Mouse (Mus musculus): Measurements from ENCODE around the gene Hao1. TPM values are rescaled to one million over a fixed set of nuclear protein-coding genes. Genes with fewer than 3 reads are reported as not detected.

Hao1 gene
- polyA plus RNA-seq, 1 experiment from 2014 or later, result not detected

DNA sequence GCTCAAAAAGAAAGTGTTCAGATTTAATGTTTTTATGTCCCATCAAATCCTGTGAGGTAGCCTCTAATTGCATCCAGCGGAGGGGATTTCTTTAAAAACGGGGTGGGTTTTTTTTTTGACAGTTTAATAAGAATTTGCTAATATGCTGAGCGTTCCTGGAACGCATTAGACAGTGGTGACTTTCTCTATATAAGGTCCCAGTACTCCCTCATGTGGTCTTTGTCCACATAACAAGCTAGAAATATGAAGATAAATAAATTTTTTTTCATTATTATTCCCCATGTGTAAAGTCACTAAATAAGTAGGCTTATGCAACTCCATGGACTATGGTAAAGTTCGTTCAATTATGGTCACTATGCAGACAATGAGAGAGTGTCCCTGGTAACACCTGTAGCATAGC, 13.1 kb downstream of the Hao1 start:
- no peak for ATAC-seq (ENCODE audit: low FRiP score)
- DNase-seq (ENCODE audit: low spot score), result peak; percentile 33
- H3K4me1 ChIP-seq (replicated peaks; ENCODE audit: control insufficient read depth, insufficient read depth, low read length), result no peaks in the 10 kb centered on the region
- H3K9ac ChIP-seq, result no peak overlapping the region
- no peak overlapping the region for H3K4me3 ChIP-seq (replicated peaks; ENCODE audit: low read length)
- WGBS, result 82% methylated on average over 5 of the region's 5 CpGs
- no peaks in the 10 kb centered on the region for H3K36me3 ChIP-seq (replicated peaks; ENCODE audit: control insufficient read depth, insufficient read depth)
- no peak overlapping the region for H3K27ac ChIP-seq
- H3K9me3 ChIP-seq (ENCODE audit: control insufficient read depth, low read length), result no peaks in the 10 kb centered on the region
- no peak overlapping the region for H3K4me2 ChIP-seq (replicated peaks)
- H3K27me3 ChIP-seq (ENCODE audit: control insufficient read depth, insufficient read depth, low read length), result no peaks in the 10 kb centered on the region

DNA sequence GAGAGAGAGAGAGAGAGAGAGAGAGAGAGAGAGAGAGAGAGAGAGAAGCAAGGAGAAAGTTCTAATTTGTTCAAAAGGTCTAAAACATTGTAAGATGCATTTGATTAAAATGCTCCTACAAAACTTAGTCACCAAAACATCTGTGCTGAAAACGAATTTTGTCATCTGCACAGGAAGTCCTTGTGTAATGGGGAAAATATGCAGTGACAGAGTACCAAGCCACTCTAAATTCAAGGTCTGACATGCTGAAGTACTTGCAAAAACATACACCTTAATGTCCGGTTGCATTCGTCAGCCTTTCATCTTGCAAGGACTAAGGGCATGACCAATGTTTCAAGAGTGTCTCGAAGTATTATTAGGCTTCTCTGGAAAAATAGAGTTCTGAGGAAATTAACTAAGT, 15.7 kb downstream of the Hao1 start:
- Histone ChIP-seq H3K4me2 (replicated peaks) (no peak overlapping the region), H3K4me3 (replicated peaks; ENCODE audit: low read length) (no peak overlapping the region), H3K27ac (no peak overlapping the region), H3K9ac (no peak overlapping the region), H3K27me3 (ENCODE audit: control insufficient read depth, insufficient read depth, low read length) (no peaks in the 10 kb centered on the region), H3K9me3 (ENCODE audit: control insufficient read depth, low read length) (no peaks in the 10 kb centered on the region), H3K36me3 (replicated peaks; ENCODE audit: control insufficient read depth, insufficient read depth) (no peaks in the 10 kb centered on the region), H3K4me1 (replicated peaks; ENCODE audit: control insufficient read depth, insufficient read depth, low read length) (no peaks in the 10 kb centered on the region)
- 81% methylated on average over 4 of the region's 4 CpGs for WGBS
- DNase-seq (ENCODE audit: low spot score) (no peak), ATAC-seq (ENCODE audit: low FRiP score) (no peak)

DNA sequence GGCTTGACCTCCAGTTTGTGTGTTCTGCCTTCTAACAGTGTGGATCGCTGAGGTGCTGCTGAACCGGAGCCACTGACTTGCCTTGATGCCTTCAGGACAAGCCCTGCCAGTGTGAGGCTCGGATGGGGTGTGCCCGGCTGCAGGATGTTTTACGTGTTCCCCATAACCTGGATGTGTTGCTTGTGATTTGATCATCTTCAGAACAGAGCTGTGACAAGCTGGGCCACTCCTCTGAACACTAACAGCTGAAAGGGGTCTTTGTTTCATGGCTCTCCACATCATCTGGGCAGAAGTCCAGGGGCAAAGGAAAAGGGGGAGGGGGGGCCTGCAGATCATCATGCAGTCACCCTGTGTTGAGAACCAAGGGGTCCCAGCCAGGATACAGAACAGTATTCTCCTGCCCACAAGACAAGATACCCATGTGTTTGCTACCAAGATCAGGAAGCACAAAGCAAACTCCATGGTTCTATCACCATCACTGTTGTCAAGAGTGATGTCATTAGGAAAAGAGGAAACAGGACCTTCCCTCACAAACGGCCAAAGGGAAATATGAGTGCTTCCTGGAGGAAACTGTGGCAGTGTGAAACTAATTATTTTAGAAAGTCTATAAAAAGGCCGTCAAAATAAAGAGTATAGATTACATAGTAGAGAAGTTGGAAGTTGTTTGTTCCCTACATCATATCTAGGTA, 25.9 kb downstream of the Hao1 start:
- WGBS, result 70% methylated on average over 7 of the region's 7 CpGs
- H3K9ac ChIP-seq, result no peak overlapping the region
- H3K9me3 ChIP-seq (ENCODE audit: control insufficient read depth, low read length), result no peaks in the 10 kb centered on the region
- DNase-seq (ENCODE audit: low spot score) (peak; percentile 29), ATAC-seq (ENCODE audit: low FRiP score) (peak; percentile 71)
- no peaks in the 10 kb centered on the region for H3K36me3 ChIP-seq (replicated peaks; ENCODE audit: control insufficient read depth, insufficient read depth)
- no peaks in the 10 kb centered on the region for H3K4me1 ChIP-seq (replicated peaks; ENCODE audit: control insufficient read depth, insufficient read depth, low read length)
- no peak overlapping the region for H3K4me3 ChIP-seq (replicated peaks; ENCODE audit: low read length)
- H3K4me2 ChIP-seq (replicated peaks), result no peak overlapping the region; the same call in 1 of the 2 replicates
- H3K27ac ChIP-seq, result no peak overlapping the region
- no peaks in the 10 kb centered on the region for H3K27me3 ChIP-seq (ENCODE audit: control insufficient read depth, insufficient read depth, low read length)

DNA sequence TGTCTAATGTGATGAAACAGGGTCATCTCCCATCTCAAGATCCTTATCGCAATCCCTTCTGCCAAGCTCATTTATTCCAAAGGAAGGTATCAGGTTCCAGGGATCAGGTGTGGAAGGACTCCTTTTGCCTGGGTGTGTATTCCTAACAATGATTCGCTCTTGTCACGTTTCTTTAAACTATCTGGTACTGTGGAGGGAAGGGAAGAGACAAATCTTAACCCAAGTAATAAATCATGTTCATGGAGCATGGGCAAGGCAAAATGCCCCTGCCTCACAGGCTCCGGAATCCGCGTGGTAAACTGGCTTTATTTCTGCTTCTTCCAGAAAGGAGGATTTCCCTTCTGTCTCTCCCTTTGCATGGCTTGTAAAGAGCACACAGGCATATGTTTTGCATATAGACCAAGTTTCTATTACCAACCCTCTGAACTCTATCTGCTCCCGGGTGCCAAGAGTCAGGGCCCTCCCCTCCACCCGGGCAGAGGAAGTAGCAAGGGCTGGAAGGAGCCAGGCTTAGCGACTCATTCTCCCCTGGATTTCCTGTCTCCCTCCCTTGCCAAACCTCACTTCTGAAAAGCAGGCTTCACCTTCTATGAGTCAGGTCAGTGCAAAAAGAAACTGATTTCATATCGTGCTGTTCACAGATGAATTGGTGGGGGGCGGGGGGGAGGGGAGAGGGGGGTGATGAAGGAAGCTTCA, 26.6 kb downstream of the Hao1 start:
- ATAC-seq (ENCODE audit: low FRiP score), result no peak; the same call in 1 of the 2 replicates
- H3K4me2 ChIP-seq (replicated peaks), result no peak overlapping the region; the same call in 1 of the 2 replicates

DNA sequence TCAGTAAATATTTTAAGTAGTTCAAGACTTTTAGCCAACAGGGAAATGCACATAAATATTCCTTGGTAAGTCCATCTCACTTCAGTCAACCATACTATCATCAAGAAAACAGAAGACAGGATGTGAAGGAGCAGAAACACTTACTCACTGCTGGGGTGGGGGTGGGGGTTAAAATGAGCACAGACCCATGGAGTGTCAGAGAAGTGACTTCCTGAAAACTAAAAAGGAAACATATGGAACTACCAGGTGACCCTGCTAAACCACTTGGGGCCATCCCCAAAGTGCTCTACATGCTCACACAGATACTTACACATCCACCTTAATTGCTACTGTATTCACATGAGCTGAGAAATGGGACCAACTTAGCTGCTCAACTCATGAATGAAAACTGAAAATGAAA, 36.1 kb downstream of the Hao1 start:
- Histone ChIP-seq H3K9me3 (ENCODE audit: control insufficient read depth, low read length) (no peaks in the 10 kb centered on the region), H3K36me3 (replicated peaks; ENCODE audit: control insufficient read depth, insufficient read depth) (no peaks in the 10 kb centered on the region), H3K4me2 (replicated peaks) (no peak overlapping the region), H3K27ac (no peak overlapping the region), H3K27me3 (ENCODE audit: control insufficient read depth, insufficient read depth, low read length) (no peaks in the 10 kb centered on the region), H3K4me3 (replicated peaks; ENCODE audit: low read length) (no peak overlapping the region), H3K4me1 (replicated peaks; ENCODE audit: control insufficient read depth, insufficient read depth, low read length) (no peaks in the 10 kb centered on the region), H3K9ac (no peak overlapping the region)
- DNase-seq (ENCODE audit: low spot score) (no peak), ATAC-seq (ENCODE audit: low FRiP score) (no peak)

More for the DNA sequence above, 26.6 kb downstream of the Hao1 start:
- Histone ChIP-seq H3K4me1 (replicated peaks; ENCODE audit: control insufficient read depth, insufficient read depth, low read length) (no peaks in the 10 kb centered on the region), H3K27me3 (ENCODE audit: control insufficient read depth, insufficient read depth, low read length) (no peaks in the 10 kb centered on the region), H3K27ac (no peak overlapping the region), H3K9ac (no peak overlapping the region), H3K4me3 (replicated peaks; ENCODE audit: low read length) (no peak overlapping the region), H3K9me3 (ENCODE audit: control insufficient read depth, low read length) (no peaks in the 10 kb centered on the region), H3K36me3 (replicated peaks; ENCODE audit: control insufficient read depth, insufficient read depth) (no peaks in the 10 kb centered on the region)
- no peak for DNase-seq (ENCODE audit: low spot score)
- 68% methylated on average over 11 of the region's 11 CpGs for WGBS

DNA sequence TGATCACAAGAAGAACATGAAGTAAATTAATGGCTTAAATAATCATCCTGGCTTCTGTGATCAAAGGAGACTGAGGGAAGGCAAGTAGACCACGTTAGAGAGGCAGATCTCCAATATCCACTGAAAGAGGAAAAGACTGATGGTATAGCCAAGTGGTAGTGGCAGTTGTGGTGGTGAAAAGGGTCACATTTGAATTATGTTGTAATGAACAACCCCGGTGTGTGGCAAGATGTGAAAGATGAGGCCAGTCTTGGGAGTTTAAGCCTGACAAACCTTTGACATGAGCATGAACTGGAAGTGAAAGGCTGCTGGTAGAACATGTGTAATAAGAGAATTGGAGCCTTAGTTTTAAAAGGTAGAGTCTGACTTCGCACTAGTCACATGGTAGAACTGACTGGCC, 54.4 kb downstream of the Hao1 start:
- H3K27me3 ChIP-seq (ENCODE audit: control insufficient read depth, insufficient read depth, low read length), result no peaks in the 10 kb centered on the region
- DNase-seq (ENCODE audit: low spot score) (no peak), ATAC-seq (ENCODE audit: low FRiP score) (no peak)
- no peaks in the 10 kb centered on the region for H3K36me3 ChIP-seq (replicated peaks; ENCODE audit: control insufficient read depth, insufficient read depth)
- no peak overlapping the region for H3K9ac ChIP-seq
- WGBS, result 87% methylated on average over 3 of the region's 3 CpGs
- no peak overlapping the region for H3K27ac ChIP-seq
- 0 out of 2 replicates have a peak, but pooled peaks cover 4% of the 10 kb centered on the region for H3K4me1 ChIP-seq (replicated peaks; ENCODE audit: control insufficient read depth, insufficient read depth, low read length)
- H3K4me3 ChIP-seq (replicated peaks; ENCODE audit: low read length), result no peak overlapping the region
- no peak overlapping the region for H3K4me2 ChIP-seq (replicated peaks)
- no peaks in the 10 kb centered on the region for H3K9me3 ChIP-seq (ENCODE audit: control insufficient read depth, low read length)

DNA sequence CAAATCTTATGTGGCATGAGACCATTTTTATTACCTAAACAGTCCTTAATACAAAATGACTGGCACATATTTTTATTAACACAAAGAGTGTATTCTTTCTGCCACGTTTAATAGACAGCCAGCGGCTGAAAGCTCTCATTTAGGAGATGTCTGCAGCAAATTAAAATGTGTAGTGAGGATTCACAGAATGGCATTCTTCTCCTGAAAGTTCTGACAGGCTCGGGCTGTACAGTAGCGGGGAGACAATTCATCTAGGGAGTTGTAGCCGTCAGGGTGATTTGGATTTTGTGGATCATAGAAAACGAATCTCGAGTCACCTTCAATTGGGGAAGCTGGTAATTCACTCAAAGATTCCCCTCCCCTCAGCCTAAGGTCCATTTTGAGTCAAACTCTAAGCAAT, 55.7 kb downstream of the Hao1 start:
- DNase-seq (ENCODE audit: low spot score) (no peak), ATAC-seq (ENCODE audit: low FRiP score) (no peak)
- no peak overlapping the region for H3K9ac ChIP-seq
- no peak overlapping the region for H3K4me3 ChIP-seq (replicated peaks; ENCODE audit: low read length)
- WGBS, result 51% methylated on average over 7 of the region's 7 CpGs
- no peaks in the 10 kb centered on the region for H3K27me3 ChIP-seq (ENCODE audit: control insufficient read depth, insufficient read depth, low read length)
- H3K27ac ChIP-seq, result no peak overlapping the region
- no peaks in the 10 kb centered on the region for H3K9me3 ChIP-seq (ENCODE audit: control insufficient read depth, low read length)
- H3K36me3 ChIP-seq (replicated peaks; ENCODE audit: control insufficient read depth, insufficient read depth), result no peaks in the 10 kb centered on the region
- H3K4me1 ChIP-seq (replicated peaks; ENCODE audit: control insufficient read depth, insufficient read depth, low read length), result 0 out of 2 replicates have a peak, but pooled peaks cover 4% of the 10 kb centered on the region
- H3K4me2 ChIP-seq (replicated peaks), result no peak overlapping the region

DNA sequence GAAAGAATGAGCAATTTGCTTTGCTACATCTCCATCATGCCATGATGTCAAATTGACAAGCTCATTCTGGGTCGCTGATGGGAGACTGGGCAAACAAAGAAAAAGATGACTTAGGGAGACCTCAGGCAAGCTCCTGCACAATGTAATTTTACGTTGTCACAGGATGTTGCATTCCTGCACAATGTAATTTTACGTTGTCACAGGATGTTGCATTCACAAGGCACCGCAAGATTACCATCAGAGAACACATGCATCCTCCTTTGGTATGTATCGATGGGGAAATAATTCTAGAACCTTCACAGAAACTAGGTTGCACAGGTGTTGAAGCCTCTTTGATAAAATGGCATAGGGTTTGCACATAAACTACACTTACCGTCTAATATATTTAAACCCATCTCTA, 65.5 kb downstream of the Hao1 start:
- WGBS, result 88% methylated on average over 6 of the region's 6 CpGs

DNA sequence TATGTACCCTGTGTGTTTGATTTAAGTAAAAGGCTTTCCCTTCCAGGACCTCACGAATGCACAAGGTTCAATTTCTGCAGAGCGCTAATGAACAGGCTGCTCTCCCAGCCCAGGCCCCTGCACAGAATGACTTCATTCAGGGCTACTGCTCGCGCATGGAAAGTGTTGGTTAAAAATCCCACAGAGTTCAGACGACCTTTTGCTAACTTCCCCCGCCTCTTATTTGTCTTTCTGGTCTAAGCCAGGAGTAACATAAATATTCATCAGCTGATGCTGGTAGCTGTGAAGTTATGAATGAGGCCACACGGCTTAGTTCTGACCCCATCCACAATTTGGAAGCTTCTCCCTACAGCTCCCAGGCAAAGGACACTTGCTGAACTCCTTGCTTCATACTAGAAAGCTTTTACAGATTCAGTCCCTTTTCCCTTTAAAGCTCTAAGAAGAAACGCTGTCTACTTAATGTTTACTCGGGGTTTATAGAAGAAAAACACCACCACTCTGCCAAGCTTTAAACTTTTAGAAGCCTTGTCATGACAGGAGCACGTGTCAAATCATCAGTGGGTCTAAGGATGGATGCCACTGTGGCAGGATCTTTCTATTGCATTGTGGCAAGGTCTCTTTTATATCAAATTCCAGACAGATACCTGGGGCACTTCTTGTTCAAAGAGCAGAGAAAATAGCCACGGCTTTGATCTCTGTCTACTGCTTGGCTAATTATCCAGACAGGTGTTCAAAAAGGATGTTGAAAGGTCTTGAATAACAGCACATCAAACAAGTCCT, 67.9 kb downstream of the Hao1 start:
- no peaks in the 10 kb centered on the region for H3K36me3 ChIP-seq (replicated peaks; ENCODE audit: control insufficient read depth, insufficient read depth)
- H3K9ac ChIP-seq, result no peak overlapping the region
- H3K4me1 ChIP-seq (replicated peaks; ENCODE audit: control insufficient read depth, insufficient read depth, low read length), result no peaks in the 10 kb centered on the region
- H3K27ac ChIP-seq, result no peak overlapping the region
- H3K4me2 ChIP-seq (replicated peaks), result no peak overlapping the region
- no peak overlapping the region for H3K4me3 ChIP-seq (replicated peaks; ENCODE audit: low read length)
- peak; percentile 46; the same call in 1 of the 2 replicates for ATAC-seq (ENCODE audit: low FRiP score)
- H3K27me3 ChIP-seq (ENCODE audit: control insufficient read depth, insufficient read depth, low read length), result no peaks in the 10 kb centered on the region
- WGBS, result 30% methylated on average over 11 of the region's 11 CpGs
- no peaks in the 10 kb centered on the region for H3K9me3 ChIP-seq (ENCODE audit: control insufficient read depth, low read length)
- DNase-seq (ENCODE audit: low spot score), result peak; percentile 29

More for the DNA sequence above, 65.5 kb downstream of the Hao1 start:
- no peak overlapping the region for H3K4me2 ChIP-seq (replicated peaks)
- no peaks in the 10 kb centered on the region for H3K4me1 ChIP-seq (replicated peaks; ENCODE audit: control insufficient read depth, insufficient read depth, low read length)
- H3K4me3 ChIP-seq (replicated peaks; ENCODE audit: low read length), result no peak overlapping the region
- no peaks in the 10 kb centered on the region for H3K9me3 ChIP-seq (ENCODE audit: control insufficient read depth, low read length)
- ATAC-seq (ENCODE audit: low FRiP score) (no peak), DNase-seq (ENCODE audit: low spot score) (no peak)
- no peaks in the 10 kb centered on the region for H3K27me3 ChIP-seq (ENCODE audit: control insufficient read depth, insufficient read depth, low read length)
- no peaks in the 10 kb centered on the region for H3K36me3 ChIP-seq (replicated peaks; ENCODE audit: control insufficient read depth, insufficient read depth)
- no peak overlapping the region for H3K9ac ChIP-seq
- no peak overlapping the region for H3K27ac ChIP-seq

Measured in hindbrain, embryonic 14.5 days (tissue).